Mouse (Mus musculus) midbrain, embryonic 12.5 days (tissue): ENCODE data around the gene Tbc1d9b. TPM values are rescaled to one million over a fixed set of nuclear protein-coding genes. Genes with fewer than 3 reads are reported as not detected.

Experiments
- ATAC-seq: fragments of 200-750 bp; cut with Nextera tagmentation; 2 replicates; pipeline ENCODE4 v1.8.0; 2017; ENCODE audit warnings: low read depth, moderate TSS enrichment, moderate library complexity; ENCODE audit not compliant: low FRiP score
- H3K27ac ChIP-seq: fragments of 300-500 bp; sonication (generic); replicated peaks from 2 replicates; pipeline ENCODE4 v1.5.1; 2016; ENCODE audit warnings: mild to moderate bottlenecking
- H3K27me3 ChIP-seq: fragments of 300-500 bp; sonication (generic); 2 replicates; pipeline ENCODE4 v1.6.1; 2016; ENCODE audit warnings: mild to moderate bottlenecking
- H3K36me3 ChIP-seq: fragments of 300-500 bp; sonication (generic); 2 replicates; pipeline ENCODE4 v1.6.1; 2016
- H3K4me1 ChIP-seq: fragments of 300-500 bp; sonication (generic); 2 replicates; pipeline ENCODE4 v1.6.1; 2016
- H3K4me2 ChIP-seq: fragments of 300-500 bp; sonication (generic); replicated peaks from 2 replicates; pipeline ENCODE4 v1.6.1; 2016; ENCODE audit warnings: mild to moderate bottlenecking, moderate library complexity
- H3K4me3 ChIP-seq: fragments of 300-500 bp; sonication (generic); 2 replicates; pipeline ENCODE4 v1.5.1; 2016; ENCODE audit warnings: mild to moderate bottlenecking
- H3K9ac ChIP-seq: fragments of 300-500 bp; sonication (generic); replicated peaks from 2 replicates; pipeline ENCODE4 v1.6.1; 2016; ENCODE audit warnings: mild to moderate bottlenecking, moderate library complexity
- H3K9me3 ChIP-seq: fragments of 300-500 bp; sonication (generic); 2 replicates; pipeline ENCODE4 v1.6.1; 2016; ENCODE audit warnings: mild to moderate bottlenecking
- WGBS: fragments of 180-500 bp; shearing (Covaris S2); methylation state at CpG from one replicate; pipeline ENCODE4 v1.1.7; 2016; 5-methylcytosine and 5-hydroxymethylcytosine counted together
- polyA plus RNA-seq: library from polyadenylated mRNA; unstranded; fragments of >200 nt; fragmentation: Nextera tagmentation; extraction: Ambion mirVana; gene quantifications from 2 replicates; pipeline ENCODE4 v1.2.1, GENCODE M21; 2016

Tbc1d9b gene
- polyA plus RNA-seq, 1 experiment from 2014 or later = 45.2 TPM

DNA sequence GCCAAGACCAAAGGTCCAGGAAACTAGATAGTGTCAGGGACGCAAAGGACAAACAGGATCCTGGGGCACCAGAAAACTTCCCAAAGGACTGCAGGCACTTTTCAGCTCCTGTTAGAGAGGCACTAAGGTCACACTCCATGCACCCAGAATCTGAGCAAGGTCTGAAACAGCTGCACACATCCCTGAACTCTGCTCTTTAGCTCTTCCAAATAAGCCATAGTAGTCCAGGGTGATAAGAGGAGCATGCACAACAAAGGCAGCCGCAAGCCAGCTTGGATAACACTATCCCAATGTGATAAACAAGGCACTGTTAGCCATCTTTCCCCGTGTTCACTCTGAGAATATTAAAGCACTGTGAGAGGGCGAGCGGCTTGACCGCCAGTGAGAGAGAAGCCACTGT, 27.2 kb upstream of the Tbc1d9b start:
- no peaks in the 10 kb centered on the region for H3K27me3 ChIP-seq
- H3K4me3 ChIP-seq = no peak overlapping the region
- ATAC-seq = no peak
- WGBS = 88% methylated on average over 6 of the region's 6 CpGs
- H3K9me3 ChIP-seq = no peaks in the 10 kb centered on the region
- H3K4me2 ChIP-seq = no peak overlapping the region
- no peak overlapping the region for H3K27ac ChIP-seq
- no peaks in the 10 kb centered on the region for H3K4me1 ChIP-seq
- H3K9ac ChIP-seq = no peak overlapping the region
- H3K36me3 ChIP-seq = peaks cover 27% of the 10 kb centered on the region

DNA sequence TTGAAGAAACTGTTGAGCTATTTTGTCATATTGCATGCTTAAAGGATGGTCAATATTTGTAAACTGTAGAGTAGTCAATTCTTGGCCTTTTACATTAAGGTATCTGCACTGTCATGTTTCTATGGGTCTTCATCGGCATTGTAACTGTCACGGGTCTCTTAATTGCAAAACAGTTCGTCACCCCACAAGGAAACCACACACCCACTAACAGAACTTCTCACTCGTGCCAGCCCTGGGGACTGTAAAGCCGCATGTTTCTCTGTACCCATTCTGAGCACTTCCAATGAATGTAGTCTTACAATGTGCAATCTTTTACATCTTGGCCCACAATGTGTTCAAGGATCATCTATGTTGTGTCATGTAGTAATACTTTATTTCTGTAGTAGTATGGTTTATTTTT, 26.0 kb upstream of the Tbc1d9b start:
- Histone ChIP-seq H3K4me3 (no peak overlapping the region), H3K9me3 (no peaks in the 10 kb centered on the region), H3K27ac (no peak overlapping the region), H3K4me2 (no peak overlapping the region), H3K4me1 (no peaks in the 10 kb centered on the region), H3K27me3 (no peaks in the 10 kb centered on the region), H3K9ac (no peak overlapping the region), H3K36me3 (peaks cover 15% of the 10 kb centered on the region; the same call in 1 of the 2 replicates)
- no peak for ATAC-seq
- 92% methylated on average over 5 of the region's 5 CpGs for WGBS

DNA sequence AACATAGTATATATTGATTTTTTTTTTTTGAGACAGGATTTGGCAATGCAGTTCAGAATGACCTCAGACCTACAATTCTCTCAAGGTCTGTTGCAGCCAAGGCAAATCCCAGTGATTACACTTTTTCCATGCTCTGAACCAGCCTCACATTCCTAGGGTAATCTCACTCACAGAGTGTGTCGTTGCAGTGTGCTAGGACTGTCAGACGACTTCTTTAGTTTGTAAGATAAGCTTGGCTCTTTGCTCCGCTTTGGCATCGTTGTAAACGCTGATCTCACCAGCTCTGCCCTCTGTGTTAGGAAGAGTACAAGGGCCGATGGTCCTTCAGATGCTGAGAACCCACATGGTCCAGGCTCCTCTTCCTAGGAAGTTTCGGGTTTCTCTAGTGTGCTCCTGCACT, 25.2 kb upstream of the Tbc1d9b start:
- Histone ChIP-seq H3K27ac (no peak overlapping the region), H3K4me1 (no peaks in the 10 kb centered on the region), H3K4me3 (no peak overlapping the region), H3K9ac (no peak overlapping the region), H3K27me3 (no peaks in the 10 kb centered on the region), H3K9me3 (no peaks in the 10 kb centered on the region), H3K4me2 (no peak overlapping the region), H3K36me3 (peaks cover 10% of the 10 kb centered on the region; the same call in 1 of the 2 replicates)
- ATAC-seq = no peak
- WGBS = 89% methylated on average over 7 of the region's 7 CpGs

DNA sequence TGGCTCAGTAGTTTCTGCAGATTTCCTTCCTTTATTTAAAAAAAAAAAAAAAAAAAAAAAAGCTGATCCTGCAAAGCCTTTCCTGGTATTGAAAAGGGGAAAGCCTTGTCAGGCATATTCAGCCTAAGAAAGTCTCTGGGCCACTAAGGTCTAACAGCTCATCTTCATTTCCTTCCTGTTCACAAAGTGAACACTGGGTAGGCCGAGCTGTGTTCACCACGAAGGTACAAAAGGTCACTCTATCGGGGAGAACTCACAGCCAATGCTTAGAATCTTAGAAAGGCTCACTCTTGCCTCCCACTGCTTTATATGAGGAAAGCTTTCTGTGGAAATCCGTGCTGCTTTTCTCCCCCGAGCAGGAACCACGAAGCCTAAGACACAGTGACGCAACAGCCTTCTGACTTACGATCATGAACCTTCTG, 22.4 kb upstream of the Tbc1d9b start:
- Histone ChIP-seq H3K4me3 (no peak overlapping the region), H3K27me3 (no peaks in the 10 kb centered on the region), H3K36me3 (peaks cover 10% of the 10 kb centered on the region; the same call in 1 of the 2 replicates), H3K9me3 (no peaks in the 10 kb centered on the region), H3K9ac (no peak overlapping the region), H3K4me2 (no peak overlapping the region), H3K4me1 (no peaks in the 10 kb centered on the region), H3K27ac (no peak overlapping the region)
- 79% methylated on average over 8 of the region's 8 CpGs for WGBS
- no peak for ATAC-seq

DNA sequence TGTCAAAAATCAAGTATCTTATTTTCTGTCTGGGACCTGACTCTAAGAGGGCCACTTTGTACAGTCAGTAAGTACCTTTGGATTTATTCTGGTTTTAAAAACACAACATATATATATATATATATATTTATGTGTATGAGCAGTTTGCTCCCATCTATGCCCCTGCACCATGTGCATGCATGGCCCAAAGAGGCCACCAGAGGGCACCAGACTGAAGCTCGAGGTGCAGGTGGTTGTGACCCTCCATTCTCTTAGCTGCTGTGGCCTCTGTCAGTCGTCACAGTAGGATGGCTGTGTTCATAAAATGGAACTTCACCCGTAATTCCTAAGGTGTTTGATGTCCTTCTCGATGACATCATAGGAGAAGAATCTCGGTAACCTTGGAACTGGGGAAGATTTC, 16.9 kb upstream of the Tbc1d9b start:
- no peaks in the 10 kb centered on the region for H3K9me3 ChIP-seq
- H3K27me3 ChIP-seq = no peaks in the 10 kb centered on the region
- no peak overlapping the region for H3K27ac ChIP-seq
- ATAC-seq = 0 out of 2 replicates have a peak, but pooled peaks have one; percentile 56
- 17% methylated on average over 5 of the region's 5 CpGs for WGBS
- H3K36me3 ChIP-seq = peaks cover 7% of the 10 kb centered on the region
- H3K4me2 ChIP-seq = no peak overlapping the region
- no peaks in the 10 kb centered on the region for H3K4me1 ChIP-seq
- H3K4me3 ChIP-seq = no peak overlapping the region
- no peak overlapping the region for H3K9ac ChIP-seq

DNA sequence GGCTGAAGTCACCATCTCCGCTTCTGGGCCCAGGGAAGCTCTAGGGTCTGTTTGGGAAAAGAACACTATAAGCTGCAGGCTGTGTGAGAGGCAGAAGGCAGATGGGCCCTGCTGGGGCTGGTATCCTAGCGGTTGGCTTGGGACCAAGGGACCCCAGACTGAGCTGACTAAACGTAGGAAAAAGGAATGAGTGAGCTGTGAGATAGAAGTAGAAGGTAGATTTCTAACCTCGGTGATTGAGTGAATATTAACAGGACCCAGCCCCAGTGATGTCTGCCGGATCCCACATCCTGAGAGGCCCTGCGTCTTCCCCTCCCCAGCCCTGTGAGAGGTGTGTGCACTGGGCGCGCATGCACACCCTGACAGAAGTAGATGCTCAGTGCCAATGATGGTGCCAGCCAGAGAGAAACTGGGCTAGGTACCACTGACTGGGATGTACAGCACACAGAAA, 8.5 kb upstream of the Tbc1d9b start:
- Histone ChIP-seq H3K4me1 (no peaks in the 10 kb centered on the region), H3K4me2 (no peak overlapping the region), H3K4me3 (no peak overlapping the region), H3K27ac (no peak overlapping the region), H3K9ac (no peak overlapping the region), H3K36me3 (peaks cover 22% of the 10 kb centered on the region), H3K27me3 (no peaks in the 10 kb centered on the region), H3K9me3 (no peaks in the 10 kb centered on the region)
- no peak for ATAC-seq
- 96% methylated on average over 8 of the region's 8 CpGs for WGBS

DNA sequence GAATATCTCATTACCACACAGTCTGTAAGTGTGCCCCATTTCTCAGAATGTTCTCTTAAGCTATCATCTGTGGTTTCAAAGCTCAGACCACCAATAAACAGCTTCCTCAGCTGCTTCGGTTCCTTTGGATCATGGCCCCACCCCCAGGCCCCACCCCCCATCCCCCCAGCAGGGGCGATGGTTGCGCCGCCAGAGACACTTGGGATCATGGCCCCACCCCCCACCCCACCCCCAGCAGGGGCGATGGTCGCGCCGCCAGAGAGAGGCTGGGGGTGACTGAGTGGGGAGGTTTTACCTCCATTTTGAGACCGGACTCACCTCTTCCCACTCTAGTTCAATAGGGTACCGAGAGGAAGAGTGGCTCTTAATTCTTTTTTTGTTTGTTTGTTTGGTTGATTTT, 3.4 kb upstream of the Tbc1d9b start:
- Histone ChIP-seq H3K9ac (no peak overlapping the region), H3K4me1 (peaks cover 13% of the 10 kb centered on the region), H3K27ac (no peak overlapping the region), H3K4me3 (no peak overlapping the region), H3K4me2 (peak overlapping the region; percentile 16), H3K9me3 (no peaks in the 10 kb centered on the region), H3K36me3 (no peaks in the 10 kb centered on the region), H3K27me3 (no peaks in the 10 kb centered on the region)
- 8% methylated on average over 10 of the region's 10 CpGs for WGBS
- ATAC-seq = no peak

DNA sequence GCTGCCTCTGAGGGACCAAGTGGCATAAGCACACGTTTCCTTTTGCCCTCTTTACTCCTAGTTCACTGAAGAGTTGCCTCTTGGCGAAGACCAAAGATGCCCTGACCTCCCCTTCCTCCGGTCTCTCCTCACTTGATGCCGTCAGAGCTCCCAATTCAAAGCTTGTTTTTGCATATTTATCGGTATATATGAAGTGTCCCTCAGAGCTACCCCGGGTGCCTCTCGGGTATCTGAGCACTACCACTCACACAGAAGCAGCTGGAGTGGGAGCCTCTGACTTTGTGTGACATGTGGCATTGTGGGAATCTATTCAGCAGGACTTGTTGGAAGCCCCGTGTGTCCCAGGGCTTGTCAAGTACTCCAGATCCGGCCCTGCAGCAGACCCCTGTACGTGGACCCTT, 605 bp downstream of the Tbc1d9b start:
- ATAC-seq = peak; percentile 5; the same call in 1 of the 2 replicates
- Histone ChIP-seq H3K36me3 (peaks cover 15% of the 10 kb centered on the region), H3K4me3 (peak overlapping the region; percentile 63), H3K27ac (peak overlapping the region; percentile 88), H3K9ac (peak overlapping the region; percentile 96), H3K4me1 (peaks cover 13% of the 10 kb centered on the region), H3K27me3 (no peaks in the 10 kb centered on the region), H3K9me3 (no peaks in the 10 kb centered on the region), H3K4me2 (peak overlapping the region; percentile 85)
- WGBS = 15% methylated on average over 10 of the region's 10 CpGs

DNA sequence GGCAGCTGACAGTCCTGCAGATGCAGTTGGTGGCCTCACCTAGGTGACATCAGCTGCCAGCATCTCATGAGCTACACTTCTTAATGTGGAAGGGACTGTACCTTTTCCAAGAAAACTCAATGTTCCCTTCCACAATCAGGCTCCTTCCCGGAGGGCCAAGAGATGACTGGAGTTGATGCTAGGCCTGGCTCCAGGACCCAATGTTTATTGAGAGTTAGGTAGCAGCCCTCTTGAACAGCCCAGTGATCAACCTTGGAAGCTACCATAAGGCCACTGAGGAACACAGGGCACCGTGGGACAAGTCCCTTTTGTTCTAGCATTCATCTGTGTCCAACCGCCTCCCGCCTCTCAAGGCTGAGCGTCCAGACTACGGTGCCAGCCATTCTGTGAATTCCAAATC, 1.1 kb downstream of the Tbc1d9b start:
- 85% methylated on average over 6 of the region's 6 CpGs for WGBS
- H3K9me3 ChIP-seq = no peaks in the 10 kb centered on the region

DNA sequence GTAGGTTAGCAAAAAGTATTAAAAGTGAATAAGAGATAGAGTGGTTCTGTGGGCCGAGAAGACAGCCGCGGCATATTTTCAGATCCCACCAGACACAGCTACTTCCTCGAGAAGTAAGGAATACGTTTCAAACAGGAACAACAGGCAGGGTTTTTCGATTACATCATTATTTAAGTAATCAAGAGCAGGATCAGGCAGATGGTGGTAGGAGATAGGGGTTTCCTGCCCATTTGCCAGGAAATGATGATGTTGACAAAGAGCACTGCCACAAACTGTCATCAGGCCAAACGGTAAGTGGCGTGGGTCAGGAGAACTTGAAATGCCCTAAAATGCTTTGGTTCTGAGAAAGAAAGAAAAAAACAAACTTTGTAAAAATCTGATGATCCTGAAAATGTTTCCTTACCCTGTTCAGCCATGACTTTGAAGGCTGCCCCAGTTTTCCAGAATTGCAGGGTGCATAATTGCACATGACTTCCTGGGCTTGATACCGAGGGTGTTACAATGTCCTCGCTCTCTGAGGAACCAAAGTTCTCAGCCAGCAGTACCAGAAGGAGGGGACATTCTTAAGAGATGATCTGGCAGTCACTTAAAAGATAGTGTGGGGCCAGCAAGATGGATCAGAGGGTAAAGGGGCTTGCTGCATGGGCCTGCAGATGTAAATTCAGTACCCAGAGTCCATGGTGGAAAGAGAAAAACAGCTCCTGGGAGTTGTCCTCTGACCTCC, 3.1 kb downstream of the Tbc1d9b start:
- no peak for ATAC-seq
- H3K9ac ChIP-seq = no peak overlapping the region
- H3K9me3 ChIP-seq = no peaks in the 10 kb centered on the region
- 90% methylated on average over 10 of the region's 10 CpGs for WGBS
- no peak overlapping the region for H3K4me2 ChIP-seq
- no peaks in the 10 kb centered on the region for H3K27me3 ChIP-seq
- H3K4me3 ChIP-seq = no peak overlapping the region
- peaks cover 36% of the 10 kb centered on the region for H3K36me3 ChIP-seq
- no peak overlapping the region for H3K27ac ChIP-seq
- H3K4me1 ChIP-seq = peaks cover 13% of the 10 kb centered on the region

More for the DNA sequence above, 1.1 kb downstream of the Tbc1d9b start:
- H3K4me2 ChIP-seq = peak overlapping the region; percentile 85
- no peak for ATAC-seq
- no peak overlapping the region for H3K27ac ChIP-seq
- H3K9ac ChIP-seq = peak overlapping the region; percentile 96
- peak overlapping the region; percentile 63 for H3K4me3 ChIP-seq
- H3K4me1 ChIP-seq = peaks cover 13% of the 10 kb centered on the region
- H3K36me3 ChIP-seq = peaks cover 18% of the 10 kb centered on the region
- H3K27me3 ChIP-seq = no peaks in the 10 kb centered on the region

DNA sequence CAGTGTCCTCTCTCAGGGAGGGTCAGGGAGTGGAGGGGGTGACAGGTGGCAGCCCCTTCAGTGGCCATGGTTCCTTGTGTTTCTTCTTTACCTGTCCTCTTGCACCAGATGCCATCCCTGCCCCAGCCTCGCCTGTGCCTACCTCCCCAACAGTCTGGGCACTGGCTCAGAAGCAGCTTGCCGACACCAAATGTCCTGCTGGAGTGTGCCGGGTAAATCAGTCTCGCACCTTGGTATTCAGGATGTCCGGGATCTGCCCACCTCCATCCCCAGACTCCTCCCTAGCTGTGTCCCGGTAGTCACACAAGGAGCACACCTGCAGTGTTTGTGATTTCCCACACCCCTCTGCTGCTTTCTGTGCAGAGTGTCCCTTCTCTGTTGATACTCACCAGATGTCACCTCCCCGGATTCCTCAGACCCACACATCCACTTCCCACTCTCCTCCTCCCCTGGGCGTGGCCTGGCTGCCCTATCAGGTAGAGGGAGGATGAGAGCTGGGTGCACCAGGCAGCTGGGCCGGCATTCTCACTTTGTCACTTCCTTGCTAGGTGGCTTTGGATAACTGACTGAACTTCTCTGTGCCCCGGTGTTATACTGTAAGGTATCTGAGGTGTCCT, 7.1 kb downstream of the Tbc1d9b start:
- Histone ChIP-seq H3K4me3 (no peak overlapping the region), H3K27ac (no peak overlapping the region), H3K9me3 (no peaks in the 10 kb centered on the region), H3K27me3 (no peaks in the 10 kb centered on the region), H3K36me3 (peaks cover 74% of the 10 kb centered on the region), H3K9ac (no peak overlapping the region), H3K4me1 (no peaks in the 10 kb centered on the region), H3K4me2 (no peak overlapping the region)
- WGBS = 76% methylated on average over 10 of the region's 10 CpGs
- ATAC-seq = no peak

DNA sequence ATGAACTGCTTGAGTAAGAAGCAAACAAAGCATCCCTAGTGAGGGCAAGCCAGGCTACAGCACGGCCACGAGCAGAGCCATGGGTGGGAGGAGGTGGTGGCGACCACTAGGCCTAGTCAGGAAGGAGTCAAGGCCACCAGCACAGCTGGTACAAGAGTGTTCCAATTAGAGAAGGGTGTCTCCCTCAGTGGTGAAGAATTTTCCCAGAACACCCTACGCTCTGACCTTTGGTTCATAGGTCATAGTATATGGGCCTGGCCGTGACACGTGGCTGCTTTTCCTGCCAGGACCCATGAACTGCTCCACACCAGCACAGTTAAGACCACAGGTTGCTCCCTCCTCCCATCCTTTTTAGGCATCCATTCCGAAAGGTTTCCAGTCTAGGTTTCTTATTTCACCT, 8.4 kb downstream of the Tbc1d9b start:
- H3K9ac ChIP-seq = no peak overlapping the region
- no peak for ATAC-seq
- H3K4me1 ChIP-seq = no peaks in the 10 kb centered on the region
- H3K27me3 ChIP-seq = no peaks in the 10 kb centered on the region
- H3K4me3 ChIP-seq = no peak overlapping the region
- no peak overlapping the region for H3K27ac ChIP-seq
- no peak overlapping the region for H3K4me2 ChIP-seq
- H3K9me3 ChIP-seq = no peaks in the 10 kb centered on the region
- 87% methylated on average over 7 of the region's 7 CpGs for WGBS
- peaks cover 79% of the 10 kb centered on the region for H3K36me3 ChIP-seq
